Mouse (Mus musculus): ENCODE measurements around the gene Rnf24.

- TF ChIP-seq POLR2A (IDR thresholded peaks at IDR 0.05; ENCODE audit: borderline replicate concordance, extremely low read depth, low read depth, low read length) = no peak
- TF ChIP-seq CTCF (IDR thresholded peaks at IDR 0.05; ENCODE audit: insufficient read depth, low read length) = no peak
These were observed 26.6 kb downstream of the Rnf24 start for GRCm38 (mm10) chr2:131326044-131326443.
